Mouse (Mus musculus): Measurements from ENCODE around the gene Tiam2. TPM values are rescaled to one million over a fixed set of nuclear protein-coding genes. Genes with fewer than 3 reads are reported as not detected.

The Tiam2 gene
- total and polyA plus RNA-seq, 3 experiments = 0.42 to 1.9 TPM; not detected in 1

GRCm38 (mm10) chr17:3487721-3488601 lies 161.6 kb downstream of the Tiam2 start:
- DNase-seq (ENCODE audit: low read depth, low spot score) = peak; percentile 86
- H3K4me3 ChIP-seq (ENCODE audit: control insufficient read depth in 1 of 2, insufficient read depth in 1 of 2, low read depth in 2 of 2, low read length in 2 of 2) = peak overlapping the region in 1 of 2 experiments; percentile 16; a peak in 1 of 4 replicates
- no peaks in the 10 kb centered on the region for H3K79me2 ChIP-seq (ENCODE audit: control insufficient read depth, insufficient read depth, low read length, poor library complexity)
- TF ChIP-seq POLR2AphosphoS5 (IDR thresholded peaks at IDR 0.05; ENCODE audit: borderline replicate concordance, low read depth, low read length) (no peak), MAX (IDR thresholded peaks at IDR 0.05; ENCODE audit: low read length) (peak; percentile 51; the same call in 1 of the 2 replicates), TCF12 (IDR thresholded peaks at IDR 0.05; ENCODE audit: low read depth, low read length) (peak; percentile 89), MAFK (IDR thresholded peaks at IDR 0.05; ENCODE audit: borderline replicate concordance, low read depth, low read length) (no peak), SIN3A (IDR thresholded peaks at IDR 0.05; ENCODE audit: low read length) (0 out of 2 replicates have a peak, but pooled peaks have one; percentile 19), EP300 (IDR thresholded peaks at IDR 0.05; ENCODE audit: low read depth in 1 of 2, low read length in 2 of 2) (peak; percentile 87 to 92), RCOR1 (IDR thresholded peaks at IDR 0.05; ENCODE audit: low read depth, low read length) (peak; percentile 29), ETS1 (IDR thresholded peaks at IDR 0.05; ENCODE audit: low read depth, low read length) (peak; percentile 84), MEF2A (IDR thresholded peaks at IDR 0.05; ENCODE audit: extremely low read depth, insufficient replicate concordance, low read depth, low read length, poor library complexity, severe bottlenecking) (no peak), ELF1 (IDR thresholded peaks at IDR 0.05; ENCODE audit: low read depth, low read length) (no peak), MYB (IDR thresholded peaks at IDR 0.05; ENCODE audit: low read depth, low read length) (peak; percentile 74), MXI1 (IDR thresholded peaks at IDR 0.05; ENCODE audit: low read depth, low read length) (0 out of 2 replicates have a peak, but pooled peaks have one; percentile 16), MAZ (IDR thresholded peaks at IDR 0.05; ENCODE audit: low read depth, low read length) (peak; percentile 84; the same call in 1 of the 2 replicates), BHLHE40 (IDR thresholded peaks at IDR 0.05; ENCODE audit: borderline replicate concordance, low read depth, low read length) (no peak), GATA1 (IDR thresholded peaks at IDR 0.05; ENCODE audit: low read depth, low read length) (peak; percentile 69; the same call in 1 of the 2 replicates), TAL1 (IDR thresholded peaks at IDR 0.05; ENCODE audit: low read length) (peak; percentile 55), ZKSCAN1 (IDR thresholded peaks at IDR 0.05; ENCODE audit: low read depth, low read length) (no peak)
- no peaks in the 10 kb centered on the region for H3K9me3 ChIP-seq (replicated peaks; ENCODE audit: insufficient read depth, low read length)
- H3K27me3 ChIP-seq (ENCODE audit: control insufficient read depth in 1 of 2, insufficient read depth in 2 of 2, low read length in 2 of 2) = no peaks in the 10 kb centered on the region
- peaks cover 12 to 33% of the 10 kb centered on the region in 2 experiments for H3K4me1 ChIP-seq (ENCODE audit: control insufficient read depth in 1 of 2, insufficient read depth in 2 of 2, low read length in 2 of 2)
- H3K36me3 ChIP-seq (ENCODE audit: control insufficient read depth in 1 of 2, insufficient read depth in 2 of 2, low read length in 2 of 2) = peaks cover 0 to 25% of the 10 kb centered on the region in 2 experiments; a peak in 2 of 4 replicates
- H3K27ac ChIP-seq (ENCODE audit: control insufficient read depth, low read depth, low read length) = peak overlapping the region; percentile 16; the same call in 1 of the 2 replicates
- no peak overlapping the region for H3K9ac ChIP-seq (ENCODE audit: control insufficient read depth, low read depth, low read length, poor library complexity, severe bottlenecking)

All from MEL (cell line).